Mouse (Mus musculus) liver, embryonic 13.5 days (tissue): ENCODE results near the gene Yme1l1. TPM values are rescaled to one million over a fixed set of nuclear protein-coding genes. Genes with fewer than 3 reads are reported as not detected.

ENCODE experiments used
- ATAC-seq: fragments of 200-750 bp; cut with Nextera tagmentation; 2 replicates; pipeline ENCODE4 v1.8.0; 2017; ENCODE audit warnings: low read depth, mild to moderate bottlenecking, moderate number of reproducible peaks, moderate library complexity
- DNase-seq: peaks from one replicate; pipeline ENCODE4 v3.0.0; 2022
- H3K27ac ChIP-seq: fragments of 300-500 bp; sonication (generic); 2 replicates; pipeline ENCODE4 v1.5.1; 2015; ENCODE audit warnings: moderate library complexity, mild to moderate bottlenecking, inconsistent platforms
- H3K27me3 ChIP-seq: fragments of 300-500 bp; sonication (generic); 2 replicates; pipeline ENCODE4 v1.6.1; 2015; ENCODE audit warnings: mild to moderate bottlenecking, inconsistent platforms
- H3K36me3 ChIP-seq: fragments of 300-500 bp; sonication (generic); 2 replicates; pipeline ENCODE4 v1.6.1; 2015; ENCODE audit warnings: mild to moderate bottlenecking, inconsistent platforms
- H3K4me1 ChIP-seq: fragments of 300-500 bp; sonication (generic); replicated peaks from 2 replicates; pipeline ENCODE4 v1.6.1; 2015; ENCODE audit warnings: inconsistent platforms
- H3K4me2 ChIP-seq: fragments of 300-500 bp; sonication (generic); 2 replicates; pipeline ENCODE4 v1.6.1; 2015; ENCODE audit warnings: inconsistent platforms, mild to moderate bottlenecking, moderate library complexity
- H3K4me3 ChIP-seq: fragments of 300-500 bp; sonication (generic); replicated peaks from 2 replicates; pipeline ENCODE4 v1.5.1; 2015; ENCODE audit warnings: mild to moderate bottlenecking, inconsistent platforms
- H3K9ac ChIP-seq: fragments of 300-500 bp; sonication (generic); 2 replicates; pipeline ENCODE4 v1.6.1; 2015; ENCODE audit warnings: mild to moderate bottlenecking, inconsistent platforms
- H3K9me3 ChIP-seq: fragments of 300-500 bp; sonication (generic); replicated peaks from 2 replicates; pipeline ENCODE4 v1.6.1; 2016; ENCODE audit warnings: inconsistent platforms
- WGBS: fragments of 180-500 bp; shearing (Covaris S2); methylation state at CpG from one replicate; pipeline ENCODE4 v1.1.7; 2015; ENCODE audit not compliant: insufficient replicate concordance; 5-methylcytosine and 5-hydroxymethylcytosine counted together
- polyA plus RNA-seq: library from polyadenylated mRNA; unstranded; fragments of >200 nt; fragmentation: Nextera tagmentation; extraction: Ambion mirVana; gene quantifications from 2 replicates; pipeline ENCODE4 v1.2.1, GENCODE M21; 2015

Gene Yme1l1
- 39.5 and 53.0 TPM in 2 replicates for polyA plus RNA-seq

- ATAC-seq: peak; percentile 97
- H3K4me1 ChIP-seq: peaks cover 42% of the 10 kb centered on the region
- peak within 1 kb of the TSS; percentile 100 for H3K27ac ChIP-seq
- no peaks in the 10 kb centered on the region for H3K27me3 ChIP-seq
- DNase-seq: peak; percentile 96
- peak within 1 kb of the TSS; percentile 73 for H3K4me2 ChIP-seq
- H3K9ac ChIP-seq: peak within 1 kb of the TSS; percentile 83
- WGBS: under 1% methylated on average over 61 of the region's 61 CpGs
- H3K36me3 ChIP-seq: peaks cover 6% of the 10 kb centered on the region; the same call in 1 of the 2 replicates
- H3K4me3 ChIP-seq: peak within 1 kb of the TSS; percentile 82
- no peaks in the 10 kb centered on the region for H3K9me3 ChIP-seq
Observed at GRCm38 (mm10) chr2:23155777-23156607, at the start of gene Yme1l1, which contains the start of gene Mastl. Gene Yme1l1, plus strand, starts transcription at chr2:23156369. Gene Mastl, minus strand, starts transcription at chr2:23156024.

- ATAC-seq: no peak
Observed at GRCm38 (mm10) chr2:23119573-23119972, 36.6 kb upstream of the Yme1l1 start.

GRCm38 (mm10) chr2:23155199-23155621 lies 959 bp upstream of the Yme1l1 start:
- peak overlapping the region; percentile 100 for H3K27ac ChIP-seq
- peak overlapping the region; percentile 82 for H3K4me3 ChIP-seq
- H3K4me1 ChIP-seq: peaks cover 42% of the 10 kb centered on the region
- peak overlapping the region; percentile 73 for H3K4me2 ChIP-seq
- H3K9ac ChIP-seq: peak overlapping the region; percentile 83
- DNase-seq (no peak), ATAC-seq (peak; percentile 27)
- no peaks in the 10 kb centered on the region for H3K27me3 ChIP-seq
- H3K9me3 ChIP-seq: no peaks in the 10 kb centered on the region
- whole genome bisulfite sequencing: 3% methylated on average over 5 of the region's 5 CpGs
- H3K36me3 ChIP-seq: peaks cover 12% of the 10 kb centered on the region; the same call in 1 of the 2 replicates

More at GRCm38 (mm10) chr2:23119573-23119972, 36.6 kb upstream of the Yme1l1 start:
- H3K9me3 ChIP-seq: no peaks in the 10 kb centered on the region
- no peak overlapping the region for H3K27ac ChIP-seq
- H3K36me3 ChIP-seq: peaks cover 33% of the 10 kb centered on the region
- H3K9ac ChIP-seq: no peak overlapping the region
- DNase-seq: no peak
- no peak overlapping the region for H3K4me3 ChIP-seq
- no peaks in the 10 kb centered on the region for H3K4me1 ChIP-seq
- H3K27me3 ChIP-seq: no peaks in the 10 kb centered on the region
- no peak overlapping the region for H3K4me2 ChIP-seq

- peaks cover 42% of the 10 kb centered on the region for H3K4me1 ChIP-seq
- H3K4me3 ChIP-seq: peak overlapping the region; percentile 82
- 0% methylated on average over 17 of the region's 17 CpGs for WGBS
- H3K9ac ChIP-seq: peak overlapping the region; percentile 77
- no peaks in the 10 kb centered on the region for H3K9me3 ChIP-seq
- peak overlapping the region; percentile 73 for H3K4me2 ChIP-seq
- peak overlapping the region; percentile 100 for H3K27ac ChIP-seq
- H3K36me3 ChIP-seq: peaks cover 7% of the 10 kb centered on the region
- no peak for DNase-seq
- no peaks in the 10 kb centered on the region for H3K27me3 ChIP-seq
- ATAC-seq: peak; percentile 4; the same call in 1 of the 2 replicates
Observed at GRCm38 (mm10) chr2:23156608-23157081, 476 bp downstream of the Yme1l1 start.

- 71% methylated on average over 3 of the region's 3 CpGs for WGBS
- Histone ChIP-seq H3K27ac (no peak overlapping the region), H3K9me3 (no peaks in the 10 kb centered on the region), H3K4me3 (no peak overlapping the region), H3K36me3 (peaks cover 64% of the 10 kb centered on the region), H3K4me2 (no peak overlapping the region), H3K27me3 (no peaks in the 10 kb centered on the region), H3K4me1 (no peaks in the 10 kb centered on the region), H3K9ac (no peak overlapping the region)
- no peak for DNase-seq
- no peak for ATAC-seq
Observed at GRCm38 (mm10) chr2:23172305-23172704, 16.1 kb downstream of the Yme1l1 start.

GRCm38 (mm10) chr2:23194366-23194765 lies 38.2 kb downstream of the Yme1l1 start:
- no peak overlapping the region for H3K4me2 ChIP-seq
- DNase-seq: no peak
- no peak overlapping the region for H3K4me3 ChIP-seq
- no peak overlapping the region for H3K27ac ChIP-seq
- H3K4me1 ChIP-seq: no peaks in the 10 kb centered on the region
- H3K27me3 ChIP-seq: no peaks in the 10 kb centered on the region
- no peaks in the 10 kb centered on the region for H3K9me3 ChIP-seq
- ATAC-seq: no peak
- H3K36me3 ChIP-seq: peaks cover 68% of the 10 kb centered on the region
- H3K9ac ChIP-seq: no peak overlapping the region
- 80% methylated on average over 1 of the region's 1 CpGs for WGBS

GRCm38 (mm10) chr2:23201034-23201433 lies 44.9 kb downstream of the Yme1l1 start:
- H3K4me1 ChIP-seq: 0 out of 2 replicates have a peak, but pooled peaks cover 5% of the 10 kb centered on the region
- 63% methylated on average over 1 of the region's 1 CpGs for WGBS
- DNase-seq: no peak
- no peaks in the 10 kb centered on the region for H3K27me3 ChIP-seq
- H3K36me3 ChIP-seq: peaks cover 23% of the 10 kb centered on the region
- H3K4me3 ChIP-seq: no peak overlapping the region
- no peak overlapping the region for H3K4me2 ChIP-seq
- no peaks in the 10 kb centered on the region for H3K9me3 ChIP-seq
- H3K27ac ChIP-seq: no peak overlapping the region
- H3K9ac ChIP-seq: no peak overlapping the region
- ATAC-seq: no peak

GRCm38 (mm10) chr2:23202900-23203670 lies 46.9 kb downstream of the Yme1l1 start:
- ATAC-seq: no peak

GRCm38 (mm10) chr2:23207070-23207526 lies 50.9 kb downstream of the Yme1l1 start, which contains the start of gene 4931423N10Rik:
Gene 4931423N10Rik, plus strand, starts transcription at chr2:23207476.
- H3K36me3 ChIP-seq: no peaks in the 10 kb centered on the region
- H3K27ac ChIP-seq: no peak within 1 kb of the TSS
- no peak within 1 kb of the TSS for H3K4me2 ChIP-seq
- H3K27me3 ChIP-seq: no peaks in the 10 kb centered on the region
- ATAC-seq (no peak), DNase-seq (no peak)
- 68% methylated on average over 15 of the region's 15 CpGs for WGBS
- H3K9me3 ChIP-seq: no peaks in the 10 kb centered on the region
- H3K4me3 ChIP-seq: no peak within 1 kb of the TSS
- H3K9ac ChIP-seq: no peak within 1 kb of the TSS
- H3K4me1 ChIP-seq: no peaks in the 10 kb centered on the region

More at GRCm38 (mm10) chr2:23202900-23203670, 46.9 kb downstream of the Yme1l1 start:
- 48% methylated on average over 15 of the region's 15 CpGs for WGBS
- no peak overlapping the region for H3K27ac ChIP-seq
- H3K27me3 ChIP-seq: no peaks in the 10 kb centered on the region
- no peak overlapping the region for H3K4me3 ChIP-seq
- DNase-seq: no peak
- no peak overlapping the region for H3K9ac ChIP-seq
- no peak overlapping the region for H3K4me2 ChIP-seq
- H3K4me1 ChIP-seq: 0 out of 2 replicates have a peak, but pooled peaks cover 5% of the 10 kb centered on the region
- H3K36me3 ChIP-seq: peaks cover 14% of the 10 kb centered on the region
- H3K9me3 ChIP-seq: no peaks in the 10 kb centered on the region

GRCm38 (mm10) chr2:23213661-23214060 lies 57.5 kb downstream of the Yme1l1 start:
- Histone ChIP-seq H3K27ac (no peak overlapping the region), H3K27me3 (no peaks in the 10 kb centered on the region), H3K36me3 (no peaks in the 10 kb centered on the region), H3K4me1 (no peaks in the 10 kb centered on the region), H3K9ac (no peak overlapping the region), H3K4me3 (no peak overlapping the region), H3K4me2 (no peak overlapping the region), H3K9me3 (no peaks in the 10 kb centered on the region)
- DNase-seq (no peak), ATAC-seq (no peak)
- 64% methylated on average over 5 of the region's 5 CpGs for WGBS

GRCm38 (mm10) chr2:23225199-23225598 lies 69.0 kb downstream of the Yme1l1 start:
- WGBS: 43% methylated on average over 7 of the region's 7 CpGs
- H3K4me1 ChIP-seq: no peaks in the 10 kb centered on the region

More at GRCm38 (mm10) chr2:23225199-23225598, 69.0 kb downstream of the Yme1l1 start:
- no peaks in the 10 kb centered on the region for H3K27me3 ChIP-seq
- H3K9me3 ChIP-seq: no peaks in the 10 kb centered on the region
- H3K9ac ChIP-seq: no peak overlapping the region
- no peak overlapping the region for H3K27ac ChIP-seq
- no peak for ATAC-seq
- no peak overlapping the region for H3K4me2 ChIP-seq
- H3K36me3 ChIP-seq: no peaks in the 10 kb centered on the region
- no peak for DNase-seq
- no peak overlapping the region for H3K4me3 ChIP-seq
